Mouse (Mus musculus) inflammation-experienced regulatory T-cells (primary cell): ENCODE measurements around the gene Izumo4. TPM values are rescaled to one million over a fixed set of nuclear protein-coding genes. Genes with fewer than 3 reads are reported as not detected.

Experiments used
- polyA plus RNA-seq, 2 experiments: library from polyadenylated mRNA; unstranded; fragments of 100-300 nt; shearing (Covaris generic); gene quantifications; one replicate each; pipeline ENCODE4 v1.2.1; 2017

Gene Izumo4
- polyA plus RNA-seq = 100 to 1,000 TPM; 131 to 176 TPM

DNA sequence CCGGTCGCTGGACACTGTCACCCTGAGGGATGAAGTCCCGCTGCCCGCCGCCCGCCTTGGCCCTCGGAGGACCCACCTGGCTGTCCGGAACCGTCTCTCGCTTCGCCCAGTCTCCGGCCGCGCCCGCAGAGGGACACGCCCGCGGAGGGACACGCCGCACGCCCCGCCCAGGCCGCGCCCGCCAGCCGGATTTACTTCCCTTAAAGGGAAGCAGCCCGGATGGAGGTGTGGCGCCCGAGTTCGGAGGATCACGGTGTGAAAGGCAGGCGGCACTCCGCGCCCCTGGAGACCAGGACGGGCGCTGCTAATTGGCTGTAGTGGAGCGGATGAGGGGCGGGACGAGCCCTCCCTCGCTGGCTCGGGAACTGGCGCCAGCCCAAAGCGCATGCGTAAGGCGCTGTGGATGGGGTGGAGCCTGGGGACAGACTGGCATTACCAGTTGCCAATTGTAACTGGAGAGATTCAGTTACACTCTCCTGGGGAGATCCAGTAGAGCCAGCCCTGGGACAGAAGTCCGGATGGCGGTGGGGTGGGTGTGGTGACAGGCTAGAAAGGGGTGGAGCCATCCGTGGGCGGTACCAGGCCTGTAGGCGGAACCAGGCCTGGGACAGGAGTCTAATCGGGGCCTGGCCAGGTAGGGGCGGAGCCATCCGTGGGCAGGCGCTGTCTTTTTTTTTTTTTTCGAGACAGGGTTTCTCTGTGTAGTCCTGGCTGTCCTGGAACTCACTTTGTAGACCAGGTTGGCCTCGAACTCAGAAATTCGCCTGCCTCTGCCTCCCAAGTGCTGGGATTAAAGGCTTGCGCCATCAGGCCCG, at the start of gene Izumo4, which contains the start of gene Mob3a:
Izumo4 (plus strand) TSS at position 464 of the 815 bp plus-strand sequence.
Mob3a (minus strand) TSS at position 257 of the 815 bp plus-strand sequence.

DNA sequence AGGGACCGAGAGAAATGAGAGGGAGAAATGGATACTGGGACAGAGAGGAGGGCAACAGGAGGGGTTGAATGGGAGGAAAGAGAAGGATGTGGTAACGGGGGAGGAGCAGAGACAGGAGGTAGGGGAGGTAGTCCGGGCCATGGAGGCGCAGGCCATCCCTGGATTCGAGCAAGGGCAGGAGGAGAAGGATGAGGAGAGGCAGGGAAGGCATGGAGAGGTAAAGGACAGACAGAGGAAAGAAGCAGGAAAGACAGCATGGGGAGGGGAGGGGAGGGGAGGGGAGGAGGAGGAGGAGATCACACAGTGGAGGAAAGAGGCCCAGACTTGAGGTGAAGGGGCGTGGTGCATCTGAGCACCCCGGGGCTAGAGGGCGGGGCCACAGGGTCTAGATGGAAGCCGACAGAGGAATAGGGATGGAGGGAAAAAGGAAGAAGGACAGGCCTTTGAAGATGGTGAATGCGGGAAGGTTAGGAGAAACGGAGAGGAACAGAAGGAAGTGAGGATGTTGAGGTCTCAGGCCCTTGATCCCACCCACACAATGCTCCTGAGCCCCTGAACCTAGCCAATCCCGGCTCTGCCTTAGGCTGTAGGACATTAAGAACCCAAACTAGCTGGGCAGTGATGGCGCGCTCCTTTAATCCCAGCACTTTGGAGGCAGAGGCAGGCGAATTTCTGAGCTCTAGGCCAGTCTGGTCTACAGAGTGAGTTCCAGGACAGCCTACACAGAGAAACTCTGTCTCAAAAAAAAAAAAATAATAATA, 44.9 kb upstream of the Izumo4 start, which contains the start of gene Btbd2:
Btbd2 (minus strand) TSS at position 209 of the 761 bp plus-strand sequence.

DNA sequence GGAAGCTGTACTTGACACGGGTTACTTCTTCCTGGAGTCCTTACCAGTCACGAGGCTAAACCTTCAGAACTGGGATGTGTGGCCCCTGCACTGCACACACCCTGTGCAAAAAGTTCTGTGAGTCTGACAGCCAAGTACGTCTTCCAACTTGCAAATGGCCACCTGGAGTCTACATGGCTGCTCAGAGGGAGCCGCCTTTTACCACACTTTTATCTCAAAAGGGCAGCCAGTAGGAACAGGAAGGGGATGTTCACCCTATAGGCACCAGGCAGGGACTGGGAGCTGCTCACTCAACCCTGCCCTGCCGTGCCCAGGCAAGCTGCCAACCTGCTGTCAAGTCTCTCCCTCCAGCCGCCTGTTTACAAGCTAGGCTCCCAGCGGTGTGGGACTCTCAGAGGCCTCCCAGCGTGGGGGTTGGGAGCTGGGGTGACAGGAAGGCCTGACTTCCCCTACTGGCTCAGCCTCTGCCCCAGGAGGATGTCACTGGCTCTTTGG, 24.0 kb upstream of the Izumo4 start, which contains the start of gene Mknk2:
Mknk2 (minus strand) TSS at position 171 of the 495 bp plus-strand sequence.

DNA sequence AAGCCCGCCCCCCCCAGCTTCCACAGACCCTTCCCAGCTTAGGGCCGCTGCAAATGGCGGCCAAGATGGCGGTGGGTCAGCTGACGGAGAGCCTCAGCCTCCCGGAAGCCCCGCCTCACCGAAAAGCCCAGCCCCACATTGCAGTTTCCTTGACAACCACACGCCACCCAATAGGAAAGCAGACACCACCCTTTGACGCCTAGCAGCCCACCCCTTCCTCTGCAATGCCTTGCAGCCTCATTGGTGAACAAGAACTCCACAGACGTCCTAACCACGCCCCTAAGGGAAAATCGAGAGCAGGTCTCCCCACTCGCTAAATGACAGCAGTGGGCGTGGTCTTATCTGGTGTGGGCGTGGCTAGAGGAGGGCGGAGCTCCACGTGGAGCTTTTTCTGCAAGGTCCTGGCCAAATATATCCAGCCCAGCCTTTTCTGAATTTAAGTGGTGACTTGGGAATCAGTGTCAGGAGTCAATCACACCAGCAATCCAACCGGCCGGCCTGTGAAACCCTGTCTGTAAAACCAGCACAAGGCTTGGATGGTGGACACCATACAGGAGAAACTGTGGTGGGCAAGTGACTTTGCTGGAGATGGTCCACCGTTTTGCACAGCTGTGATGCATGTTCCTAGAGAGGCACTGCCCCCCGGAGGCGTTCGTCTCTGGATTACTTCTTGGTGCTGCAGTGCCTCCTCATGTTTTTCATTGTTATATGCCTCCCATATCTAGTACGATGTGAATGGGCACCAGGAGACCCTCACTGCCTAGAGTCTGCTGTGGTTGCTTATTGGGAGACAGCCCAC, 40.4 kb downstream of the Izumo4 start, which contains the start of gene Ap3d1:
Ap3d1 (minus strand) TSS at position 85 of the 799 bp plus-strand sequence.

DNA sequence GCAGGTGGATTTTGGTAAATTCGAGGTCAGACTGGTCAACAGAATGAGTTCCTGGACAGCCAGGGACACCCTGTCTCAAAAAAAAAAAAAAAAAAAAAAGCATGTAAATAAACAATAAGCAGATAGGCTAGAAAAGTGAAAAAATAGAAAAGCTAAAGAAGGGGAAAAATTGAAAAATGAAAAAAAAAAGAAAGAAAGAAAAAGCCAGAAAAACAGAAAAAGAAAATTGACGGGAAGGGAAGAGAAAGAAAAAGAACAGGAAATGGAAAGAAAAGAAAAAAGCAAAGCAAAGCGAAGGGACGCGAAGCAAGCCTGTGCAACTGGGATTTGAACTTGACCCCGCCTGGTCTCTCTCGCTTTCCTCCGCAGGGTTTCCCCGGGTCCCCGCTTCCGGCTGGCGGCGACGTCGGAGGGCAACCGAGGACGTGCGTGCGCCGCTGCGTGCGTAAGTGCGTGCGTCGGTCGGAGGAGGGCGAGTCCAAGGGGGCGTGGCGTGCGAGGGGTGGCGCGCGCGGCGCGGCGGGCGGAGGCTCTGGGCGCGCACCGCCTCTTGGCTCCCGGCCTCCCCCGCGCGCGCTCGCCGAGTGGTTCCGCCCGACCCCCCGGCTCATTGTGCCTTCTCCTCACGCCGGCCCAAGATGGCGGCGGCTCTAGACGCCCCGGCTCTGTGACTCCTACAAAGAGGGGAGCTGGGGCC, 52.8 kb downstream of the Izumo4 start, which contains the start of gene Dot1l:
Dot1l (plus strand) TSS at position 613 of the 697 bp plus-strand sequence.

Other genes with a start within 250 kb of the Izumo4 start
- under 1 TPM; 0.05 to 0.23 TPM for gene Onecut3, start 207.3 kb upstream of the Izumo4 start, polyA plus RNA-seq
- gene Atp8b3, start 163.1 kb upstream of the Izumo4 start, polyA plus RNA-seq = under 1 TPM; 0.06 to 0.73 TPM
- 10 to 100 TPM; 49.1 to 59.0 TPM for gene Rexo1, start 140.6 kb upstream of the Izumo4 start, polyA plus RNA-seq
- 10 to 100 TPM in 1 of 2 experiments, 1 to 10 TPM in 1; 9.0 to 14.4 TPM for gene Klf16, start 124.9 kb upstream of the Izumo4 start, polyA plus RNA-seq
- gene Abhd17a, start 111.8 kb upstream of the Izumo4 start, polyA plus RNA-seq = 100 to 1,000 TPM; 142 to 155 TPM
- gene Scamp4, start 99.3 kb upstream of the Izumo4 start, polyA plus RNA-seq = 100 to 1,000 TPM; 108 to 122 TPM
- 1 to 10 TPM; 5.9 to 9.2 TPM for gene Adat3, start 99.3 kb upstream of the Izumo4 start, polyA plus RNA-seq
- 10 to 100 TPM in 1 of 2 experiments, 1 to 10 TPM in 1; 7.1 to 12.4 TPM for gene Gm49322, start 96.2 kb upstream of the Izumo4 start, polyA plus RNA-seq
- 100 to 1,000 TPM; 291 to 363 TPM for gene Csnk1g2, start 79.3 kb upstream of the Izumo4 start, polyA plus RNA-seq
- 10 to 100 TPM; 31.9 to 36.5 TPM for gene Btbd2, start 45.1 kb upstream of the Izumo4 start, polyA plus RNA-seq
- gene Mknk2, start 24.1 kb upstream of the Izumo4 start, polyA plus RNA-seq = 100 to 1,000 TPM; 166 to 167 TPM
- 100 to 1,000 TPM; 283 to 285 TPM for gene Mob3a, start 207 bp upstream of the Izumo4 start, polyA plus RNA-seq
- 10 to 100 TPM; 72.7 to 75.1 TPM for gene Ap3d1, start 40.1 kb downstream of the Izumo4 start, polyA plus RNA-seq
- gene Dot1l, start 53.0 kb downstream of the Izumo4 start, polyA plus RNA-seq = 10 to 100 TPM; 14.5 to 16.0 TPM
- gene Sf3a2, start 96.0 kb downstream of the Izumo4 start, polyA plus RNA-seq = 10 to 100 TPM; 70.1 to 83.3 TPM
- gene Plekhj1, start 96.4 kb downstream of the Izumo4 start, polyA plus RNA-seq = 100 to 1,000 TPM; 257 to 326 TPM
- under 1 TPM in 1 of 2 experiments, not detected in 1; 0.33 TPM for gene Amh, start 103.1 kb downstream of the Izumo4 start, polyA plus RNA-seq
- 1 to 10 TPM in 1 of 2 experiments, not detected in 1; 1.4 TPM for gene Jsrp1, start 111.3 kb downstream of the Izumo4 start, polyA plus RNA-seq
- gene Oaz1, start 124.5 kb downstream of the Izumo4 start, polyA plus RNA-seq = 1,000 to 10,000 TPM; 1,795 to 1,959 TPM
- gene Lingo3, start 141.9 kb downstream of the Izumo4 start, polyA plus RNA-seq = under 1 TPM; 0.14 to 0.66 TPM
- gene Lsm7, start 153.0 kb downstream of the Izumo4 start, polyA plus RNA-seq = 100 to 1,000 TPM; 146 to 150 TPM
- gene Sppl2b, start 153.1 kb downstream of the Izumo4 start, polyA plus RNA-seq = 10 to 100 TPM; 30.1 to 44.5 TPM
- under 1 TPM; 0.07 to 0.61 TPM for gene Tmprss9, start 169.7 kb downstream of the Izumo4 start, polyA plus RNA-seq
- 100 to 1,000 TPM; 183 to 221 TPM for gene Timm13, start 198.8 kb downstream of the Izumo4 start, polyA plus RNA-seq
- 10 to 100 TPM; 17.1 to 18.9 TPM for gene Lmnb2, start 216.1 kb downstream of the Izumo4 start, polyA plus RNA-seq
- gene Gadd45b, start 227.9 kb downstream of the Izumo4 start, polyA plus RNA-seq = 10 to 100 TPM; 36.4 to 91.4 TPM